In genomic region chr2:94465890-94466189, GRCm38 (mm10) we compare ENCODE assay signal across 9 mouse cellular contexts. TPM values are rescaled to one million over a fixed set of nuclear protein-coding genes. Genes with fewer than 3 reads are reported as not detected.
DNase-seq lines count a peak whose midpoint lies in the region; TF ChIP-seq lines count a peak whose summit lies in the region.
"Had no signal": no experiment of that assay in that cellular context is flagged by ENCODE, and none has a peak within 500 bp of the region (broad histone marks: within the 10 kb centered on the region; RNA-seq: fewer than 3 reads in every experiment).

No protein-coding gene starts in this region.

- no peak overlapping the region for H3K27ac ChIP-seq in left cerebral cortex, adult 2 months
- H3K27ac ChIP-seq: neural tube, embryonic 12.5 days had no signal

- 8% methylated on average over 8 of the region's 8 CpGs for WGBS in lung, adult 2 months

- H3K4me3 ChIP-seq in left cerebral cortex, adult 2 months = no peak overlapping the region
- H3K4me3 ChIP-seq in lung, adult 2 months (replicated peaks; ENCODE audit: extremely low read depth, low read depth, low read length) = no peak overlapping the region
- H3K4me3 ChIP-seq: neural tube, embryonic 12.5 days had no signal

- TF ChIP-seq POLR2A in lung, adult 2 months (IDR thresholded peaks at IDR 0.05; ENCODE audit: borderline replicate concordance, extremely low read depth, low read depth, low read length) = no peak

- peak in 1 of 2 experiments; percentile 44 for DNase-seq in left cerebral cortex, adult 2 months (ENCODE audit: extremely low spot score in 1 of 2, low spot score in 2 of 2)
- no peak for DNase-seq in left cerebral cortex, adult 11 months (ENCODE audit: low spot score)
- peak; percentile 34 for DNase-seq in Muller cell, postnatal 12 days (ENCODE audit: inconsistent ontology term)
- DNase-seq in cerebellum, postnatal 14 days = peak; percentile 76 to 78
- DNase-seq in heart, postnatal 14 days = peak; percentile 37 to 60
- DNase-seq in lung, adult 2 months = peak; percentile 12
- DNase-seq in retina, postnatal 7 days (ENCODE audit: low read depth, low spot score) = peak; percentile 53
- no peak for DNase-seq in urinary bladder, adult 18-20 months (ENCODE audit: low spot score in 2 of 2)

- intact Hi-C loops in left cerebral cortex, adult 2 months (cut with DNase I) = loop anchor here (5.0 kb wide), 1 partner anchor 761 kb away; no protein-coding TSS in a partner anchor
- intact Hi-C loops in heart, postnatal 14 days (cut with DNase I) = loop anchor here (10.0 kb wide), 1 partner anchor 1849 kb away; the partner anchor contains the start of gene Lrrc4c

- H3K4me1 ChIP-seq in lung, adult 2 months (ENCODE audit: control insufficient read depth, insufficient read depth, low read length) = no peaks in the 10 kb centered on the region
- H3K4me1 ChIP-seq: neural tube, embryonic 12.5 days had no signal

- peak; percentile 79 for TF ChIP-seq CTCF in left cerebral cortex, adult 2 months (IDR thresholded peaks at IDR 0.05)
- peak; percentile 50; the same call in 1 of the 2 replicates for TF ChIP-seq CTCF in lung, adult 2 months (IDR thresholded peaks at IDR 0.05; ENCODE audit: insufficient read depth, low read length)

RNA-seq across cellular contexts. Expression of gene Api5, which starts 27.9 kb away (rescaled TPM):
- 10 to 100 TPM; 57.1 to 64.9 TPM for total RNA-seq in left cerebral cortex, adult 2 months (2021)
- total RNA-seq in heart, postnatal 14 days (2021) = 10 to 100 TPM; 36.4 to 38.0 TPM
- polyA plus RNA-seq in lung, adult 2 months (2012; rRNA removed) = 22.2 and 23.1 TPM in 2 replicates

RNA-seq across cellular contexts. Expression of gene Ttc17, which starts 59.4 kb away (rescaled TPM):
- 10 to 100 TPM; 33.5 to 35.4 TPM for total RNA-seq in left cerebral cortex, adult 2 months (2021)
- total RNA-seq in heart, postnatal 14 days (2021) = 10 to 100 TPM; 31.8 to 32.9 TPM
- polyA plus RNA-seq in lung, adult 2 months (2012; rRNA removed) = 15.0 and 18.6 TPM in 2 replicates

Comparison
In these comparisons a context has a peak if more than half of its experiments do, and no peak if none do; other contexts are left out.
1. DNase-seq: peak in Muller cell, postnatal 12 days (single experiment), cerebellum, postnatal 14 days (2 of 2), heart, postnatal 14 days (2 of 2), lung, adult 2 months (single experiment) and retina, postnatal 7 days (single experiment); none in left cerebral cortex, adult 11 months (single experiment) and urinary bladder, adult 18-20 months (0 of 2).